Mouse (Mus musculus): ENCODE measurements around the gene 1700013G24Rik.

GRCm38 (mm10) chr4:137458310-137458709, 5.2 kb downstream of the 1700013G24Rik start:
- TF ChIP-seq CTCF (IDR thresholded peaks at IDR 0.05; ENCODE audit: low read depth) (no peak), EP300 (IDR thresholded peaks at IDR 0.05; ENCODE audit: low read depth) (no peak)

All from liver, postnatal 0 days (tissue).